Mouse (Mus musculus) layer of hippocampus, adult 11-12 months (tissue): ENCODE data around the gene Grip1.

Experiments used
- DNase-seq: peaks from one replicate; pipeline ENCODE4 v3.0.0; 2022; ENCODE audit warnings: low spot score

Gene Grip1

GRCm38 (mm10) chr10:119831086-119831485 lies 377.5 kb downstream of the Grip1 start:
- no peak for DNase-seq

- no peak for DNase-seq
Measured at GRCm38 (mm10) chr10:119833334-119833733, 379.7 kb downstream of the Grip1 start.

- peak; percentile 20 for DNase-seq
Measured at GRCm38 (mm10) chr10:119834122-119834521, 380.5 kb downstream of the Grip1 start.

- no peak for DNase-seq
Measured at GRCm38 (mm10) chr10:119839645-119840044, 386.0 kb downstream of the Grip1 start.

- DNase-seq = no peak
Measured at GRCm38 (mm10) chr10:119842004-119842403, 388.4 kb downstream of the Grip1 start.

GRCm38 (mm10) chr10:119845705-119846410 lies 392.2 kb downstream of the Grip1 start:
- peak; percentile 11 for DNase-seq

- DNase-seq = no peak
Measured at GRCm38 (mm10) chr10:119851594-119851993, 398.0 kb downstream of the Grip1 start.

GRCm38 (mm10) chr10:119852582-119853135 lies 399.0 kb downstream of the Grip1 start:
- no peak for DNase-seq

GRCm38 (mm10) chr10:119867726-119868125 lies 414.1 kb downstream of the Grip1 start:
- no peak for DNase-seq

GRCm38 (mm10) chr10:119868995-119869579 lies 415.5 kb downstream of the Grip1 start:
- DNase-seq = no peak

GRCm38 (mm10) chr10:119876721-119877120 lies 423.1 kb downstream of the Grip1 start:
- no peak for DNase-seq

GRCm38 (mm10) chr10:119878331-119878730 lies 424.7 kb downstream of the Grip1 start:
- DNase-seq = no peak

GRCm38 (mm10) chr10:119884591-119884990 lies 431.0 kb downstream of the Grip1 start:
- DNase-seq = no peak

GRCm38 (mm10) chr10:119885563-119885962 lies 431.9 kb downstream of the Grip1 start:
- peak; percentile 29 for DNase-seq

GRCm38 (mm10) chr10:119886681-119887080 lies 433.1 kb downstream of the Grip1 start:
- DNase-seq = no peak

GRCm38 (mm10) chr10:119902754-119903153 lies 449.1 kb downstream of the Grip1 start:
- no peak for DNase-seq

GRCm38 (mm10) chr10:119906869-119907268 lies 453.2 kb downstream of the Grip1 start:
- no peak for DNase-seq

- no peak for DNase-seq
Measured at GRCm38 (mm10) chr10:119917995-119918394, 464.4 kb downstream of the Grip1 start.

- no peak for DNase-seq
Measured at GRCm38 (mm10) chr10:119927963-119928362, 474.3 kb downstream of the Grip1 start.

GRCm38 (mm10) chr10:119928921-119929320 lies 475.3 kb downstream of the Grip1 start:
- no peak for DNase-seq

GRCm38 (mm10) chr10:119932794-119933193 lies 479.2 kb downstream of the Grip1 start:
- DNase-seq = no peak

- no peak for DNase-seq
Measured at GRCm38 (mm10) chr10:119933362-119933761, 479.7 kb downstream of the Grip1 start.

GRCm38 (mm10) chr10:119935231-119935630 lies 481.6 kb downstream of the Grip1 start:
- no peak for DNase-seq
